Mouse (Mus musculus) c-Kit-negative CD71-positive TER-119-positive erythroid progenitor cells, embryonic 14.5 days (primary cell): ENCODE measurements around the gene Ephx1.
"Not testable (repeated sequence)": the region's sequence is repeated elsewhere in the genome, so short reads cannot be mapped to it uniquely, and the experiment has no call there.

Experiments
- DNase-seq: peaks from one replicate; pipeline ENCODE4 v3.0.0-alpha.2; 2013; ENCODE audit warnings: low read depth, low spot score

Gene Ephx1

DNA sequence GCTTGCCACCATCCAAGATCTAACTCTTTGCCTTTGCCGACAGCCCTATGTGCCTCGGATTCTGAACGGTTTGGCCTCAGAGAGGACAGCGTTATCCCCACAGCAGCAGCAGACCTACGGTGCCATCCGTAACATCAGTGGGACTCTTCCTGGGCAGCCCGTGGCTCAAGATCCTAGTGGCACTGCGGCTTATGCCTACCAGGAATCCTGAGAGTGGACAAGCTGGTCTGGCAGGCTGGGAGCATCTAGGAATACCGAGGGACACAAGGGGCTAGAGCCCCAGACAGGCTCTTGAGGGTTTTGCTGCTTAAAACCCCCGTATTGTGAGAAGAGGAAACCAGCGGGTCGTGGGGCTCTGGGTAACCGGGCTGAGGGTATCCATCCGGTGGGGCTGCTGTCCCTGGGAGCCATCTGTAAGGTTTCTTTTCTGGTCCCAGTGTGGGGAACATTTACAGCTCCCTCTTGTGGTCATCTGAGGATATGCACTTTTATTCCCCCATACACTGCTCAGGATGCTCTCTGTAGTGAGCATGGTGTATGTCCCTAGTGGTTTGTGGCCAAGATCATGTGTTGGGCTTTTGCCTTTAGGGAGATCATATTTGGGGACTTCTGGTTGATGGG is 46.5 kb downstream of the Ephx1 start:
- DNase-seq, result peak; percentile 72

DNA sequence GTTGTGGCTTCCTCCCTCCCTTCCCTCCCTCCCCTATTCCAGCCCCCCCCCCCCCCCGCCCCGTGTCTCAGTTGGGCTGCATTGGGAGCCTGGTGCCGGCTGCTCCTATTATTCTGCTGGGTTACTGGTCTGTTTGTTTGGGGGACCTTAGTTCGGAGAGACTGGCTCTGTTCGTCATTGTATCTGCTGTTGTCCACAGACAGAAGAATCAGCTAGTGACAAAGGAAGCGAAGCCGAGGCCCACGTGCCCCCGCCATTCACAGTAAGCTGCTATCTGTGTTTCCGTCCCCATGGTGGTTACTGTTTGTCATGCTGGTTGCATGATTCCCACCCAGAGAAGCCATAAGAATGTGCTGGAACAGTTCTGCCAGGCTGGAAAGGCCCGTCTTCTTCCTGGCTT is 47.8 kb downstream of the Ephx1 start:
- DNase-seq, result no peak

DNA sequence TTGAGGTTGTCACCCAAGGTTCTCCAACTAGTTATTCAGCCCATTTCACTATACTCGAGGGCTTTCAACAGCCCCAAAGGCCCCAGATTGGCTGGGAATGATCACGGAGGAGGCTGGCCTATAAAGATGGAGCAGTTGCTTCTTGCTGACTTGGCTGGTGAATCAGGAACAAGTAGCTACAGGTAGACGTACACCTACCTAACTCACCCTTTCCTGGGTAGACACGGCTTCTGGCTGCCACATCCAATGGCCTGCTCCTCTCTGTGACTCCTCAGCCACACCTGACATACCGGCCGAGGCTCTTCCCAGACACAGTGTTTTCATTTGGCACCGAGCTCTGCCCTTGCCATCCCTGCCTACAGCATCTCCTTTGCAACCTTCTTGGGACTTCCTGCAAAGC is 53.4 kb downstream of the Ephx1 start:
- DNase-seq, result no peak

DNA sequence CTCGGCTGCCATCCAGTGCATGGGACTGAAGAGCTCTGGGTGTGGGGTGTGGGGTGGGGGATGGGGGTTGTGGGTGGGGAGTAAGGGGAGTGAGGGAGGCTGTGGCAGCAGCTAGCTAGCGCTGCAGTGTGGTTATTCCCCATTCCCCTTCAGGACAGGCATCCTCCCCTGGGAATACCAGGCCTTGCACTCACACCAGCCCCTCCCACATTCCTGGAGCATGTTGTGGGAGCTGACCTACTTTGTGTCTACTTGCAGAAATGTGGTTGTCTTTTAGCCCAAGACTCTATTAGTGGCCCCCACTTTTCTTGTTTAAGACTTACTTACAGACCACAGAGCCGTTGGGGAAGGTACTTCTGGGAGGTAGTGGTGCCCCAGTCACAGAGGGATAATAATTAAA is 54.2 kb downstream of the Ephx1 start:
- no peak for DNase-seq

DNA sequence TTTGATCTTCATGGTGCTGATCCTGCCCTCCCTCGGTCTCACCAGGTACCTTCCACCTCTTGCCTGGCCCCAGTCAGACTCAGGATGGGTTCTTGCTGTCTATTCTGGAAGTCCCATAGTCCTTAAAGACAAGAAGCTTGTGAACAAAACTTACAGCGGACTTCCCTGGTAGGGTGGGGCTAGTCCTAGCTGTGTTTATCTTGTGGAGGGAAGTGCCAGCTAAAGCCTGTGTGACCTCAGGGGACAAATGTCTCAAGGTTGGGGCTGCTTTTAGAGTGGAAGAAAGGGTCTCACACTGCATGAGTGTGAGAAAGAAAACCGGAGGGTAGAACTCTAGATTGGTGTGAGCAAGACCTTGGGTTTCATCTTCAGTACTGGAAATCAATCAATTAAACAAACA is 54.9 kb downstream of the Ephx1 start:
- no peak for DNase-seq

DNA sequence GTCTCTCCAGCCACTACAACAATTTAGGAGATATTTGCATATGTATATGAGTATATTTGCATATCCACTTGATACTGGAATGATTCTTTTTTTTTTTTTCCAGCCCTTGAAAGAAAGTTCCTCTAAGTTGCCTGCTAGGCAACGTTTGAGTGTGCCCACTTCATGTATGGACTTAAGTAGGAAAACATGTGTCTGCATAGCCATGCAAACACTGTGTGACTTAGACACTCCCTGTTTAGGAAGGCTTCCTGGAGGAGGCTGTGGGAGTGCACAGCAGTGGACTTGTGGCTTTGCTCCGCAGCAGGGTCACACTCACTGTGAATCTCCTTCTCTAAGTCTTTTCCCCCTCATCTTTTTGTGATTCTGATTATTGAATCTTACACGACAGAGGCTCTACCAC is 61.9 kb downstream of the Ephx1 start:
- DNase-seq, result no peak

DNA sequence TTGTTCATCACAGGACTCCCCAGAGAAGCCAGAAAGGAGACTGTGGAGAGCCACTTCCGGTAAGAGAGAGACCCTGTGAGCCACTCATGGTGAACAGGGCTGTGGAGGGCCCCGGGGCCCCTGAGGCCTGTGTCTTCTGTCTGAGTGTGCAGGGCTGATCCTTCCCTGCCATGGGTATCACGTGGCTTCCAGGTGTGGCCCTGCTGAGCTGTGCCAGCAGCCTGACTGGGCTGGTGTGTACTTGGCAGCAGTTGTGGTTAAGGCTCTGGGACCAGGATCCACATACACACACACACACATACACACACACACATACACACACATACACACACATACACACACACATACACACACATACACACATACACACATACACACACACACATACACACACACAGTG is 62.7 kb downstream of the Ephx1 start:
- DNase-seq, result no peak

DNA sequence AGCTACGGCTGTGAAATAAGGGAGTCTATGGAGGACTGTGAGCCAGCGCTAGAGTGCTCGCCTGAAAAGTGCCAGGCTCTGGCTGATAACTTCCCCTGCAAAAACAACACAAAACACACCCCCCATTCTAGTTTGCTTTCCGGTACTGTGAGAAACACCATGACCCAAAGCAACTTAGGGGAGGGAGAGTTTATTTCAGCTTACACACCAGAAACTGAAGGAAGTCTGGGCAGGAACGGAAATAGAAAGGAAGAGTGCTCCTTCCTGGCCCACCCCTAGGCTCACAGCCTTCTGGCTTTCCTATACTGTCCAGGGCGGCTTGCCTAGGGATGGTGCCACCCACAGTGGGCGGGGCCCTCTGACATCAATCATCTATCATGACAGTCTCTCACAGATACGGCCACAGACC is 63.7 kb downstream of the Ephx1 start:
- DNase-seq, result no peak

DNA sequence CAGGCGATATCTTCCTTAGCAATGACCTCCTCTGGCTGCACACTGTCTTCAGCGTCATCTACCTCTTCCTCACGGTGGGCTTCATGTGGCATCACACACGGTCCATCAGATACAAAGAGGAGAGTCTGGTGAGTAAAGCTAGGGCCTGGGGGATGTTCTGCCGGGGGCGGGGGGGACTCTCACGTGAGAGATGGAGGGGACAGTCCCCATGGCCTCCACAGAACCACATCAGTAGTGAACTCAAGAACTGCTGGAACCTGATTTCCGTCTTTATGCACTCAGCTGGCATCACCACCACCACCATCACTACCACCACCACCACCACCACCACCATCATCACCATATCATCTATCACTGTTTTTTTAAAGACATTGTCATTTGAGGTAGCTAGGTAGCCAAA is 64.3 kb downstream of the Ephx1 start:
- DNase-seq, result no peak

DNA sequence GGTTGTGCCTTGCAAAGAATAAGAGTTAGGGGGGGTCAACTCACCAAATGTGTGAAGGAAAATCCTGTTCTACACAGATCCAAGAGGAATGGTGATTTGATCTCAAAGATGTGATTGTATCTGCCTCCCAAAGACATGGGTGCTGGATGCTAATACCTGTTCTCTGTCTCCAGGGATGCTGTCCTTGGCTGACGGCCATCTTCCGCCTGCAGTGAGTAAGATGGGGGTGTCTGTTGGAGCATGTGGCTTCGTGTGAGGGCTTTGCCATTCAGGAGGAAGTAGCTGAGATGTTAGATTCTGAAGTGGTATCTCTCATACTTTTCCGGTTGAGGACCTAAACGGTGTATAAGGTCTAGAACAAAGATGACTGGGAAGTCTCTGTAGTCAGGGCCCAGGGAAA is 67.9 kb downstream of the Ephx1 start:
- DNase-seq, result no peak

DNA sequence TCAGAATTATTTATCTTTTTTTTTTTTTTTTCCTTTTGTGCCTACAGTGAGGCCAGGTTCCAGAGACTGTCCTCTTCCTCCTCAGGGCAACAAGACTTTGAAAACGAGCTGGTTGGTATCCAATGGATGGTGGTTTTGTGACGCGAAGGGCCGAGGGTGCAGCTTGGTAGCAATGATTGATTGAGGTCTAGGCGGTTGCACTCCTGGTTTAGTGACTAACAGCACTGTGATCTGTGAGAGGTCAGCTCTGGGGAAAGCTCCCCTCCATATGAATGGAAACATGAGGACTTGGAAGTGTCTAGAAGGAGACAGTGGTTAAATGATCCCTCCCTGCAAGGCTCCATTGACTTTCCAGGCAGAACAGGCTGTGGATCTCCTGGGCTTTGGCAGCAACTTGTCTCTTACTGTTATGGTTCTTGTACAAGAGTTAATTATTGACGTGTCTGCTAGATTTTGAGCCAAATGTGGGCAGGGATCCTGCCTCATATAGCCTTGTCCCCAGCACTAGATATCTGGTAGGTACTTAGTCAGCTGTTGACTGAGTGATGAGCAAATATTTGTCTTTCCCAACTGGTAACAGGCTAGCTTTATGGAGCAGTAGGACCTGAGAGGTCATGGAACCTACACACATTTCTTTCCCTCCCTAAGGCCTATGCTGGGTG is 68.5 kb downstream of the Ephx1 start:
- no peak for DNase-seq

DNA sequence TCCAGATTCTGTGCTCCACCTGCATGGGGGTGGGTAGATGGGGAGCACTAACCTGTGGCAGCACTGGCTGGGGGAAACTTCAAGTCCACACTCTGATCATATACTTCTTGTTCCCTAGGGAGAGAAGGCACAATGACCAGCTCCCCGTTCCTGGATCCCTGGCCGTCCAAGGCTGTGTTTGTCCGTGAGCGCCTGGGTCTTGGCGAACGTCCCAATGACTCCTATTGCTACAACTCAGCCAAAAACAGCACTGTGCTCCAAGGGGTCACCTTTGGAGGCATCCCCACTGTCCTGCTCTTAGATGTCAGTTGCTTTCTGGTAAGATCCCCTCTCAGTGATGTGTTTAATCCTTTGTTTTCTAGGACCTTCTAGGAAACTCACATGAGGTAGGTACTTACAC is 74.3 kb downstream of the Ephx1 start:
- DNase-seq, result no peak

DNA sequence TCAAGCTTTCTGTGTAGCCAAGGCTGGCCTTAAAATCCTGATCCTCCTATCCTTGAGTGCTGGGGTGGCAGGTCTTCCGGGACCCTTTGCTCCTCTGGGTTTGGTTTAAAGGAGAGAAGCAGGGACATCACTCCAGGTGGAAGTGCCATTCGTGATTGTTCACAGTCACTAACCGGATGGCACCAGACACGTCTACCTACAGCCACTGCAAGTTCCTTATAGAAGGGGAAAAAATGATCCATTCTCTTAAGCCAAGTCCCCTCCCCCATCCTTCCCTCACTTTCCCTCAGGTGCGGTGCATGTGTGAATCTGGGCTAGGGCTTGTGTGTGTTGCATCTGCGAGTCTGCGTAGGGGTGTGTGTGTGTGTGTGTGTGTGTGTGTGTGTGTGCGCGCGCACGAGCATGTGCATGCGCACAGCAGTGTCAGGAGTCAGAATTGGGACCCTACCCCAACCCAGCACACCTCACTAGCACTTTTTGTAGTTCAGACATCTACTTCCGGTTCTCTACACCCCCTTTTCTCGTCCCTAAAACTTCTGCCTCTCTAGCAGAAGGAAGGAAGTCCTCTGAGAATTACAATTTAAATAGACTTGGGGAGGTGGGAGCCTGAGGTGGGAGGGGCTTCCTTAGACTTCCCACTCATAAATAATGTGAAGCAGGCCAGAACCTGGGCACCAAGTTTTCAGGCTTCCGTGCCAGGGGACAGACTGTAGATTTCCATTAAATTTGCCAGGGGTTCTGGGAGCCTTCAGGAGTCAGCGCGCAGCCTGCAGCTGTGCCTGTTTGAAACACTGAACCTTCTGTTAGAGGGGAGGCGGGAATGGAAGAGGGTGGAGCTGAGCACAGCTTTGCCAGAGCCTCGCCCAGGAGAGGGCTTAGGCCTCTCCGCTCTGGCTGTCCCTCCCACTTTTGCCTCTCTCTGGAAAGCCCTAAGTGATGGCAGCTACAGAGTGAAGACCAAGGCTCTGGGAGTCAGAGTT is 75.4 kb downstream of the Ephx1 start:
- DNase-seq, result peak; percentile 60

DNA sequence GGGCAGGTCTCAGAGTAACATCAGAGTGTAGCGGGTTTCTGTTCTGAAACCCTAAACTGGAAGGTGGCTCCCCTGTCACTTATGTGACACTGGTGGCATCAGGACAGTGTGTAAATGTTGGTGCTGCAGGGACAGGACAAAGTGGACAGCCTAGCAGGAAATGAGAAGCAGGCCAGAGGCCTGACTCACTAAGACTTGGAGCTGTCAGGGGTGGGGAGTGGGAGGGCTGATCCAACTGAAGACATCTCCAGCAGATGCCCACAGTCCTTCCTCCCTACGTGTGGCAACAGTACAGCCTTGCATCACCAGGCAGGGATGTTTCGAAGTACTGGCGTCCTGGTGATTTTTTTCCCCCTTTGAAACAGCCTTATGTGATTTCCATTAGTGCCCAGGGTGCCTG is 76.2 kb downstream of the Ephx1 start:
- DNase-seq, result no peak

DNA sequence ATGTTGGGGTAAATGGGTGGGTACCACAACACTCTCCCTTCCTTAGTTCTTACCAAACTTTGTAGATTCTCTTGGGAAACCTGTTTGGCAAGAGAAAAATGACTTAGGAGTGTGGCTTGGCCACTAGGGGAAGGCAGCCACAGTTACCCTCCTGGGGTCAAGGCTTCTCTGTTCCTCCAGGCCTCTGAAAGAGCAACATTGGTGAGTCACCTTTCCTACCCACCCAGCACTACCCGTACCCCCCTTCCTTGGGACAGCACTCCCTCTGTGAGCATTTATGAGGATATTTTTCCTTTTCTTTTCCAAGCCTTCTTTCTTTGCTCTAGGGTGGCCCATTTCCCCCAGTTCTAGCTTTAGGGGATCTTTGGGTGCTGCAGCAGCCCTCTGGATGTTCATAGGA is 76.8 kb downstream of the Ephx1 start:
- no peak for DNase-seq

DNA sequence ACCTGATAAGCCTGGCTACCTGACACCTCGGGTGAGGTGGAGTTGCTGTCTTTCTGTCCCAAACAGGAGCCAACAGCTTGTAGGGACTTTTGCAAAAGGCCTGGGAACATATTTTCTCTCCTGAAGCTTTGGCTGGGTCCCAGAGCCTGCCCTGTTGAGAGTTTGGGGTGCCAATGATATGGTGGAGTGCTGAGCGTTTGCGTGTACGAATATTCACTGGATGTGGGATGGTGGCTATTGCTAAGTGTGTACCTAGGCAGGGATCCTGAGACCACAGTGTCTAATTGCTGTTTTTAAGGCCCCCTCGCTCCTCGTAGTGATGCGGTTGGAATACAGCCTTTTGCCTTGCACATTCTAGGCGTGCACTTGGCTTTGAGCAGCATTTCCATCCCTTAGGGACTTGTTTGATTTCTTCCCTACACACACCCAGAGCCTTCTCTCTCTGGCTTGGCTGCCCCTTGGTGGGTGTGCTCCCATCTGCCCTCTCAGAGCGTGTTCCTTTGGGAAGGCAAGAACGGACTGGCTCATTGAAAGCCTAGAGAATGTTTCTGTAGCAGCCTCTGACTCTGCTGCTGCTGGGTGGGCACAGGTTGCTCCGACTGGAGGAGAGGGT is 77.6 kb downstream of the Ephx1 start:
- no peak for DNase-seq

DNA sequence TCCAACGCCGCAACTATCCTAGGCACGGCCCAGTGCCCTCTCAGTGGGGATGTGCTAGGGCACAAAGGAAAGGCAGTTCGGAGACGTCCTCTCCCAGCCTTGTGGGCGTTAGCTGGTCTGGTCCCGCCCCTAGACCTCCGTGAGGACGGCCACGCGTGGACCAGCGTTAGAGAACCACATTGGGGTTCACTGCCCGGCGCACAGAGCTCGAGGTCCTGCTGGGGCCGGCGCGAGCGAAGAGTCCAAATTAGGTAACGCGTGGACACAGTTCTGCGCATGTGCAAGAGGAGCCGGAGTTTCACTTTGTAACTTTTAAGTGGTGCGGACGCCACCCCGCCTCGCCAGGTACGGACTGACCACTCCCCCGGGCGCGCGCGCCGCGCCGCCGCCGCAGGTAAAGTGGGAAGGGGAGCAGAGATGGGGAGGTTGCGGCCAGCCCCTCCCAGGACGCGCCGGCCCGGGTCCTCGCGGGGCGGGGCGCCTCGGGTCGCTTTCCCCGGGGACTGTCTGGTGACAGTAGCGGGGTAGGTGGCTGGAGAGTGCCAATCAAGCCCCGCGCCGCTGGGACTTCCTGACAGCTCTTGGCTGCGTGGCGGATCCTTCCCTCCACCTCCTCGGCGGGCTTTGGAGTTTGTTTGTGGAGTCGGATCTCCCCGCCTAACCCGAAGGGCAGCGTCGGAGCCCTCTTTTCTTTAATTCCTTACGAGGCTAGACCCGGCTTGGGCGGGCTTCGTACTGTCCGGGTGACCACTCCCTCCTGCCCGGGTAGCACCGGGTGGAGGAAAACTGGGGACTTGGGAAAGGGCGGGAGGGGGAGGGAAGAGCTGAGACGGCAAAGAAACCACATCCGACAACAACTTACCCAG is 78.3 kb downstream of the Ephx1 start, which contains the start of gene Tmem63a:
TSS of gene Tmem63a (plus strand) at position 179 of the 866 bp plus-strand sequence.
- DNase-seq, result peak; percentile 57

DNA sequence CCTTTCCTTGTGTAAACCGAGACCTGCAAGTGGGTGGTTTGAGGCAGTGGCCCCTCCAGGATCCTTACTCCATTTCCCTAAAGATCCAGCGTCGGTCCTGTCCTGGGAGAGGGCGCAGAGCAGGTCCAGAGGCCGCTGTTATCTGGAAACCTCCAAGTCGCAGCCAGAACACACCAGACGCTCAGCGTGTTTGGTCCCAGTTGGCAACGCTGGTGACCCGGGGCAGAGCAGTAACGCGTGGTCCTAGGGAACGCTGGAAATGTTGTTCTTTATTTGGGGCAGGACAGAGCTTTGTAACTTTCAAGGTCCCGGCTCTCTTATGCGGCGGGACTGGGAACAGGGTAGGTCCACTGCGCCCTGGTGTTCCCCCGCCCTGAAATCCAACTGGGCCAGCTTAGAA is 79.0 kb downstream of the Ephx1 start:
- DNase-seq, result no peak

DNA sequence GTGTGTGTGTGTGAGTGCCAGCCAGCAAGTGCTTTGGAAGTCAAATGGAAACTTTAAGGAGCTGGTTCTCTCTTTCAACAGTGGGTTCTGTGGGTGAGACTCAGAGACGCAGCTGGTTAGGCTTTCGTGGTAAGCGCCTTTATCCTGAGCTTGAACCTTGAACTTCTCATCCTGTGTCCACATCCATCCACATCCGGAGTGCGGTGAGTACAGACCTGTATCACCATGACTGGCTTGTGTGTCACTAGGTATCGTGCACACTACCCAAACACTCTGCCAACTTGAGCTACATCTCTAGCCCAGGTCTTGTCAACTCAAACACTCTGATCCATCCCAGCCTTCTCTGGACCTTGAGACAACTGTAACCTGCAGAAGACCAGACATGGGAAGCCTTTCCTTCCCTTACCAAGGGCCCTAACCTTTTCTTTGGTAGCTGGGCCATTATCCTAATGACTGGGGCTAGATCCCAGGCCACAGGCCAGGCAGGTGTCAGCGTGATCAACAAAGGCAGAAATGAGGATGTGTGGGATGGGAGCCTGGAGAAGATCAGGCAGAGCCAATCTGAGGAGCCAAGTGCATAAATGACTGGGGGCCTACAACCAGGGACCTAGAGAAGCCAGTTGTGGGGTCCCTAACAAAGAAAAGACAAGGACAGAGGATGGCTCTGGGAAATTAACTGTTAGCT is 79.8 kb downstream of the Ephx1 start:
- DNase-seq, result no peak

DNA sequence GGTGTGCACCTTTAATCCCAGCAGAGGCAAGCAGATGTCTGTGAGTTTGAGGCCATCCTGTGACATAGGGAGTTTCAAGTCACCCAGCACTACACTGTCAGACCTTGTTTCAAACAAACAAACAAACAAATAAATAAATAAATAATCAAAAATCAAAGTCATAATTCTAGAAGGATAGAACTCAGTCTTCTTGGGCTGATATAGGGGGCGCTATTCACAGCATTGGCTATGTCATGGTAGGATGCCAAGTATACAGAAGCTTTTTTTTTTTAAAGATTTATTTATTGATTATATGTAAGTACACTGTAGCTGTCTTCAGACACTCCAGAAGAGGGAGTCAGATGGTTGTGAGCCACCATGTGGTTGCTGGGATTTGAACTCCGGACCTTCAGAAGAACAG is 81.9 kb downstream of the Ephx1 start:
- not testable (repeated sequence) for DNase-seq

DNA sequence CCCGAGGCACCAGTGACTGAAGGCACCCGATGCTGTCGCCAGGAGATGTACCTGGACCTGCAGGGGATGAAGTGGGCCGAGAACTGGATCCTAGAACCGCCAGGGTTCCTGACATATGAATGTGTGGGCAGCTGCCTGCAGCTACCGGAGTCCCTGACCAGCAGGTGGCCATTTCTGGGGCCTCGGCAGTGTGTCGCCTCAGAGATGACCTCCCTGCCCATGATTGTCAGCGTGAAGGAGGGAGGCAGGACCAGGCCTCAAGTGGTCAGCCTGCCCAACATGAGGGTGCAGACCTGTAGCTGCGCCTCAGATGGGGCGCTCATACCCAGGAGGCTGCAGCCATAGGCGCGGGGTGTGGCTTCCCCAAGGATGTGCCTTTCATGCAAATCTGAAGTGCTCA is 83.1 kb downstream of the Ephx1 start:
- not testable (repeated sequence) for DNase-seq
